Mouse (Mus musculus) liver, embryonic 14.5 days (tissue): Measurements from ENCODE around the gene Grik5. TPM values are rescaled to one million over a fixed set of nuclear protein-coding genes. Genes with fewer than 3 reads are reported as not detected.

Experiments
- ATAC-seq: fragments of 200-750 bp; cut with Nextera tagmentation; 2 replicates; pipeline ENCODE4 v1.8.0; 2017; ENCODE audit warnings: moderate number of reproducible peaks, mild to moderate bottlenecking, moderate library complexity; ENCODE audit not compliant: insufficient read depth
- DNase-seq, 3 experiments: peaks; one replicate each; pipeline ENCODE4 v3.0.0-alpha.2; 2012 to 2013; ENCODE audit warnings: low read depth in 3 of 3, low spot score in 3 of 3
- H3K27ac ChIP-seq: fragments of 300-500 bp; sonication (generic); 2 replicates; pipeline ENCODE4 v1.5.1; 2014; ENCODE audit warnings: moderate library complexity, mild to moderate bottlenecking, control low read depth, inconsistent platforms
- H3K27me3 ChIP-seq: fragments of 300-500 bp; sonication (generic); 2 replicates; pipeline ENCODE4 v1.6.1; 2014; ENCODE audit warnings: mild to moderate bottlenecking, low read length, moderate library complexity; ENCODE audit not compliant: control insufficient read depth, insufficient read depth
- H3K36me3 ChIP-seq: fragments of 300-500 bp; sonication (generic); replicated peaks from 2 replicates; pipeline ENCODE4 v1.6.1; 2014; ENCODE audit warnings: low read depth; ENCODE audit not compliant: control insufficient read depth, insufficient read depth
- H3K4me1 ChIP-seq, 2 experiments: fragments of 200-500 bp in 1 of 2; fragments of 300-500 bp in 1 of 2; sonication (generic) in 1 of 2; replicated peaks; 2 replicates each; pipeline ENCODE4 v1.6.1; 2012 to 2014; ENCODE audit warnings: antibody characterized with exemption in 1 of 2, inconsistent platforms in 1 of 2, low read length in 1 of 2; ENCODE audit not compliant: control insufficient read depth in 2 of 2, insufficient read depth in 2 of 2
- H3K4me2 ChIP-seq: fragments of 300-500 bp; sonication (generic); 2 replicates; pipeline ENCODE4 v1.6.1; 2014; ENCODE audit warnings: low read depth, mild to moderate bottlenecking, control low read depth, moderate library complexity
- H3K4me3 ChIP-seq, 2 experiments: fragments of 200-500 bp in 1 of 2; fragments of 300-500 bp in 1 of 2; sonication (generic) in 1 of 2; 2 replicates each; pipeline ENCODE4 v1.5.1; 2012 to 2014; ENCODE audit warnings: low read depth in 2 of 2, low read length in 2 of 2, mild to moderate bottlenecking in 2 of 2, control low read depth in 1 of 2, inconsistent platforms in 1 of 2, moderate library complexity in 1 of 2; ENCODE audit not compliant: insufficient read depth in 1 of 2
- H3K9ac ChIP-seq: fragments of 300-500 bp; sonication (generic); replicated peaks from 2 replicates; pipeline ENCODE4 v1.6.1; 2014; ENCODE audit warnings: mild to moderate bottlenecking, control low read depth, moderate library complexity
- H3K9me3 ChIP-seq: fragments of 300-500 bp; sonication (generic); 2 replicates; pipeline ENCODE4 v1.6.1; 2016; ENCODE audit warnings: low read length, mixed read lengths; ENCODE audit not compliant: control insufficient read depth
- CTCF ChIP-seq: IDR thresholded peaks from 2 replicates; pipeline ENCODE4 v1.5.1; 2016; ENCODE audit warnings: antibody characterized with exemption, low read depth, control low read depth
- EP300 ChIP-seq: IDR thresholded peaks from 2 replicates; pipeline ENCODE4 v1.6.1; 2016; ENCODE audit warnings: antibody characterized with exemption, low read depth
- WGBS: fragments of 180-500 bp; shearing (Covaris S2); extraction: QIAGEN DNeasy Blood & Tissue Kit; methylation state at CpG from one replicate; pipeline ENCODE4 v1.1.7; 2014; ENCODE audit not compliant: insufficient replicate concordance; 5-methylcytosine and 5-hydroxymethylcytosine counted together
- polyA plus RNA-seq, 2 experiments: library from polyadenylated mRNA; depleted of rRNA in 1 of 2; stranded (reverse) in 1 of 2; unstranded in 1 of 2; fragments of >200 nt; fragmentation: Nextera tagmentation in 1 of 2; extraction: Ambion mirVana in 1 of 2; gene quantifications; 2 replicates each; pipeline versions ENCODE4 v1.2.1 to v1.2.3; 2012 to 2014

Gene Grik5
- polyA plus RNA-seq, 2 experiments: 0.37 to 4.9 TPM

DNA sequence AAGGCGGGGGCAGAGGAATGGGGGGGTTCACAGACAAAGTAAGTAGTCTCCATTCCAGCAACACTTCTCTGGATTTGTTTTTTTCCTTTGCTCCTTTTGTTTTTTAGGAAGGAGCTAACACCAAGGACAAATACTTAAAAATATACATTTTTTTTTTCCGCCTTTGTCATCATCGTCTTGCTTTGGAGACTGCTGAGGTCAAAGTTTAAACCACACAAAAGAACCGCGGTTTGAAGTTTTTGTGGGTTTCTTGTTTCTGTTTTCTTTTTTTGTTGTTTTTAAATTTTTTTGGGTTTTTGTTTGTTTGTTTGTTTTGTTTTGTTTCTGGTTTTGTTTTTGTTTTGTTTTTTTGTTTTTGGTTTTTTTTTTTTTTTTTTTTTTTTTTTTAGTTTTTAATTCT lies 15.8 kb upstream of the Grik5 start:
- DNase-seq (no peak), ATAC-seq (no peak)
- Histone ChIP-seq H3K36me3 (peaks cover 11% of the 10 kb centered on the region), H3K27me3 (no peaks in the 10 kb centered on the region), H3K27ac (no peak overlapping the region), H3K4me2 (no peak overlapping the region), H3K9me3 (no peaks in the 10 kb centered on the region), H3K4me3 (no peak overlapping the region), H3K4me1 (peaks cover 0 to 4% of the 10 kb centered on the region in 2 experiments; a peak in 2 of 4 replicates), H3K9ac (no peak overlapping the region)
- TF ChIP-seq CTCF (no peak), EP300 (no peak)
- WGBS: 56% methylated on average over 5 of the region's 5 CpGs

- TF ChIP-seq CTCF (no peak), EP300 (no peak)
- ATAC-seq (no peak), DNase-seq (no peak)
- H3K36me3 ChIP-seq: peaks cover 15% of the 10 kb centered on the region
- H3K9me3 ChIP-seq: no peaks in the 10 kb centered on the region
- H3K4me2 ChIP-seq: no peak overlapping the region
- peaks cover 0 to 4% of the 10 kb centered on the region in 2 experiments; a peak in 2 of 4 replicates for H3K4me1 ChIP-seq
- no peak overlapping the region for H3K9ac ChIP-seq
- H3K4me3 ChIP-seq: no peak overlapping the region
- no peaks in the 10 kb centered on the region for H3K27me3 ChIP-seq
- no peak overlapping the region for H3K27ac ChIP-seq
- WGBS: 68% methylated on average over 10 of the region's 10 CpGs
Observed at GRCm38 (mm10) chr7:25087256-25087912, 15.2 kb upstream of the Grik5 start.

- Histone ChIP-seq H3K4me1 (peaks cover 0 to 4% of the 10 kb centered on the region in 2 experiments; a peak in 2 of 4 replicates), H3K4me2 (no peak overlapping the region), H3K27ac (no peak overlapping the region), H3K4me3 (no peak overlapping the region), H3K27me3 (no peaks in the 10 kb centered on the region), H3K36me3 (peaks cover 23% of the 10 kb centered on the region), H3K9me3 (no peaks in the 10 kb centered on the region), H3K9ac (no peak overlapping the region)
- DNase-seq (no peak), ATAC-seq (no peak)
- WGBS: 38% methylated on average over 3 of the region's 3 CpGs
- TF ChIP-seq CTCF (peak; percentile 53), EP300 (no peak)
Observed at GRCm38 (mm10) chr7:25086656-25087055, 14.5 kb upstream of the Grik5 start.

DNA sequence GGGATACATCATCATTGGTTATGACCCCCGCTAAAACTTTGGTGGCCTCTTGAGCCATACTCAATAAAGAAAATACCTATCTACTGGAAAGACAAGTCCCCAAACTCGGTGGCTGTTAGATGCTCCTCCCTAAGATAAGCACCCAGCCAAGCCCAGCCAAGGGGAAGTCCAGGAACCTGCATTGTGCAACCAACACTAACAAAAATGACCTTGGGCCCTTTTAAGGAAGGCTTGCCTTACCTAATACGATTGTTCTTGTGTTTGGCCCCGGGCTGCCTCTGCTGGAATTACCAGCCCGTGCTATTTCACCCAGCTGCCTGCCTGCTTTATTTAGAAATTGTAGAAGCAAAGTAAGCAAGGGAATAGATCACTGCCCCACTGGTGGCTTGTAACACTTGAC lies 12.5 kb upstream of the Grik5 start:
- Histone ChIP-seq H3K4me1 (peaks cover 0 to 4% of the 10 kb centered on the region in 2 experiments; a peak in 2 of 4 replicates), H3K4me2 (no peak overlapping the region), H3K9me3 (no peaks in the 10 kb centered on the region), H3K27me3 (no peaks in the 10 kb centered on the region), H3K27ac (no peak overlapping the region), H3K4me3 (no peak overlapping the region), H3K9ac (no peak overlapping the region), H3K36me3 (peaks cover 43% of the 10 kb centered on the region)
- no peak for ATAC-seq
- TF ChIP-seq EP300 (no peak), CTCF (no peak)
- 39% methylated on average over 5 of the region's 5 CpGs for WGBS
- DNase-seq: no peak

- ATAC-seq: no peak
- TF ChIP-seq EP300 (no peak), CTCF (peak; percentile 69)
- DNase-seq: no peak
- Histone ChIP-seq H3K27me3 (no peaks in the 10 kb centered on the region), H3K4me2 (no peak overlapping the region), H3K36me3 (peaks cover 46% of the 10 kb centered on the region), H3K9me3 (no peaks in the 10 kb centered on the region), H3K9ac (no peak overlapping the region), H3K4me1 (peaks cover 9 to 17% of the 10 kb centered on the region in 2 experiments), H3K4me3 (no peak overlapping the region), H3K27ac (no peak overlapping the region)
- 77% methylated on average over 4 of the region's 4 CpGs for WGBS
Observed at GRCm38 (mm10) chr7:25082510-25082909, 10.4 kb upstream of the Grik5 start.
